Comparison of ENCODE assay signal across 18 mouse cellular contexts in genomic region chr2:4522769-4523487, GRCm38 (mm10).
DNase-seq lines count a peak whose midpoint lies in the region; ATAC-seq and TF ChIP-seq lines count a peak whose summit lies in the region.
"Had no signal": no experiment of that assay in that cellular context is flagged by ENCODE, and none has a peak within 500 bp of the region (broad histone marks: within the 10 kb centered on the region; RNA-seq: fewer than 3 reads in every experiment).

No protein-coding gene starts in this region.

- no peak overlapping the region for H3K9ac ChIP-seq in hindbrain, embryonic 12.5 days
- H3K9ac ChIP-seq in hindbrain, embryonic 16.5 days (ENCODE audit: low read depth, low read length): no peak overlapping the region
- no peak overlapping the region for H3K9ac ChIP-seq in limb, embryonic 12.5 days (replicated peaks)
- H3K9ac ChIP-seq in kidney, embryonic 15.5 days: no peak overlapping the region
- H3K9ac ChIP-seq: heart, embryonic 13.5 days; liver, embryonic 15.5 days had no signal

- H3K27ac ChIP-seq in hindbrain, embryonic 12.5 days: peak overlapping the region; percentile 40; the same call in 1 of the 2 replicates
- H3K27ac ChIP-seq in hindbrain, embryonic 16.5 days (ENCODE audit: low read depth, low read length): no peak overlapping the region
- H3K27ac ChIP-seq in limb, embryonic 12.5 days: peak overlapping the region; percentile 75
- H3K27ac ChIP-seq in kidney, embryonic 15.5 days: no peak overlapping the region
- H3K27ac ChIP-seq: heart, embryonic 13.5 days; layer of hippocampus, adult 2 months; liver, embryonic 15.5 days had no signal

- no peak overlapping the region for H3K4me2 ChIP-seq in hindbrain, embryonic 12.5 days (replicated peaks)
- H3K4me2 ChIP-seq in hindbrain, embryonic 16.5 days (ENCODE audit: low read length): no peak overlapping the region
- H3K4me2 ChIP-seq in limb, embryonic 12.5 days: no peak overlapping the region
- H3K4me2 ChIP-seq in kidney, embryonic 15.5 days: no peak overlapping the region
- H3K4me2 ChIP-seq: heart, embryonic 13.5 days; liver, embryonic 15.5 days had no signal

- no peaks in the 10 kb centered on the region for H3K9me3 ChIP-seq in hindbrain, embryonic 12.5 days (replicated peaks)
- H3K9me3 ChIP-seq in hindbrain, embryonic 16.5 days (ENCODE audit: control insufficient read depth, low read length): no peaks in the 10 kb centered on the region
- peaks cover 4% of the 10 kb centered on the region; the same call in 1 of the 2 replicates for H3K9me3 ChIP-seq in limb, embryonic 12.5 days
- no peaks in the 10 kb centered on the region for H3K9me3 ChIP-seq in kidney, embryonic 15.5 days (replicated peaks)
- H3K9me3 ChIP-seq: heart, embryonic 13.5 days had no signal

- no peak overlapping the region for H3K4me3 ChIP-seq in hindbrain, embryonic 12.5 days
- no peak overlapping the region for H3K4me3 ChIP-seq in hindbrain, embryonic 16.5 days (ENCODE audit: low read length)
- no peak overlapping the region for H3K4me3 ChIP-seq in limb, embryonic 12.5 days (replicated peaks)
- H3K4me3 ChIP-seq in kidney, embryonic 15.5 days (replicated peaks): no peak overlapping the region
- H3K4me3 ChIP-seq: heart, embryonic 13.5 days; layer of hippocampus, adult 2 months; liver, embryonic 15.5 days; megakaryocyte, embryonic 14.5 days had no signal

- no peak for TF ChIP-seq CTCF in brain, embryonic 14.5 days (IDR thresholded peaks at IDR 0.05; ENCODE audit: borderline replicate concordance, extremely low read depth, insufficient read depth, insufficient read length)

- WGBS in hindbrain, embryonic 12.5 days: 28% methylated on average over 1 of the region's 1 CpGs
- 35% methylated on average over 1 of the region's 1 CpGs for WGBS in hindbrain, embryonic 16.5 days
- WGBS in limb, embryonic 12.5 days: 11% methylated on average over 1 of the region's 1 CpGs
- 67% methylated on average over 1 of the region's 1 CpGs for WGBS in kidney, embryonic 15.5 days

- TF ChIP-seq POLR2A in brain, embryonic 14.5 days (IDR thresholded peaks at IDR 0.05; ENCODE audit: borderline replicate concordance, extremely low read depth, insufficient read depth, insufficient read length, poor library complexity, severe bottlenecking): no peak

- no peaks in the 10 kb centered on the region for H3K27me3 ChIP-seq in hindbrain, embryonic 12.5 days
- no peaks in the 10 kb centered on the region for H3K27me3 ChIP-seq in hindbrain, embryonic 16.5 days (replicated peaks; ENCODE audit: control insufficient read depth, insufficient read depth, low read length)
- H3K27me3 ChIP-seq in limb, embryonic 12.5 days: no peaks in the 10 kb centered on the region
- no peaks in the 10 kb centered on the region for H3K27me3 ChIP-seq in kidney, embryonic 15.5 days
- H3K27me3 ChIP-seq: heart, embryonic 13.5 days; liver, embryonic 15.5 days; megakaryocyte, embryonic 14.5 days had no signal

- DNase-seq in brain, embryonic 14.5 days (ENCODE audit: low read depth): peak; percentile 62
- peak; percentile 49 for DNase-seq in embryo, embryonic 11 days
- DNase-seq in cerebellum, postnatal 4 days (ENCODE audit: low spot score in 2 of 2): no peak
- DNase-seq: cerebellum, adult 9-10 months; heart, adult 11 months; heart, postnatal 36 days; left cerebral cortex, postnatal 4 days; lung, postnatal 14 days; thymus, postnatal 14 days had no signal

- ATAC-seq in hindbrain, embryonic 12.5 days (ENCODE audit: low FRiP score): no peak
- ATAC-seq in hindbrain, embryonic 16.5 days: no peak
- no peak; the same call in 1 of the 2 replicates for ATAC-seq in limb, embryonic 12.5 days (ENCODE audit: insufficient number of reproducible peaks, insufficient read depth, low FRiP score, low TSS enrichment, low read depth)
- no peak for ATAC-seq in kidney, embryonic 15.5 days (replicated peaks; ENCODE audit: low FRiP score)
- ATAC-seq: intestine, embryonic 16.5 days had no signal

- H3K4me1 ChIP-seq in hindbrain, embryonic 12.5 days: 0 out of 2 replicates have a peak, but pooled peaks cover 3% of the 10 kb centered on the region
- H3K4me1 ChIP-seq in hindbrain, embryonic 16.5 days (ENCODE audit: control insufficient read depth, insufficient read depth, low read depth, low read length): no peaks in the 10 kb centered on the region
- peaks cover 9% of the 10 kb centered on the region; the same call in 1 of the 2 replicates for H3K4me1 ChIP-seq in limb, embryonic 12.5 days (replicated peaks)
- H3K4me1 ChIP-seq in kidney, embryonic 15.5 days: peaks cover 2% of the 10 kb centered on the region
- H3K4me1 ChIP-seq: liver, embryonic 15.5 days; megakaryocyte, embryonic 14.5 days had no signal

- H3K36me3 ChIP-seq in hindbrain, embryonic 12.5 days: peaks cover 5% of the 10 kb centered on the region; the same call in 1 of the 2 replicates
- H3K36me3 ChIP-seq in hindbrain, embryonic 16.5 days (ENCODE audit: control insufficient read depth, insufficient read depth, low read length): peaks cover 3% of the 10 kb centered on the region; the same call in 1 of the 2 replicates
- peaks cover 47% of the 10 kb centered on the region for H3K36me3 ChIP-seq in limb, embryonic 12.5 days
- peaks cover 2% of the 10 kb centered on the region; the same call in 1 of the 2 replicates for H3K36me3 ChIP-seq in kidney, embryonic 15.5 days
- H3K36me3 ChIP-seq: liver, embryonic 15.5 days had no signal

Comparison
In these comparisons a context has a peak if more than half of its experiments do, and no peak if none do; other contexts are left out.
1. H3K27ac ChIP-seq: peak in hindbrain, embryonic 12.5 days (single experiment) and limb, embryonic 12.5 days (single experiment); none in hindbrain, embryonic 16.5 days (single experiment) and kidney, embryonic 15.5 days (single experiment).
2. DNase-seq: peak in brain, embryonic 14.5 days (single experiment) and embryo, embryonic 11 days (single experiment); none in cerebellum, postnatal 4 days (0 of 2).